Mouse (Mus musculus) midbrain, embryonic 11.5 days (tissue): ENCODE measurements around the gene Hspb8. TPM values are rescaled to one million over a fixed set of nuclear protein-coding genes. Genes with fewer than 3 reads are reported as not detected.
"Not testable (repeated sequence)": the region's sequence is repeated elsewhere in the genome, so short reads cannot be mapped to it uniquely, and the experiment has no call there.

Experiments used
- ATAC-seq: fragments of 200-750 bp; cut with Nextera tagmentation; 2 replicates; pipeline ENCODE4 v1.8.0; 2017; ENCODE audit warnings: moderate TSS enrichment, moderate library complexity; ENCODE audit not compliant: low FRiP score
- DNase-seq: peaks from one replicate; pipeline ENCODE4 v3.0.0; 2015; ENCODE audit warnings: low spot score; ENCODE audit errors: missing footprints
- H3K27ac ChIP-seq: fragments of 300-500 bp; sonication (generic); 2 replicates; pipeline ENCODE4 v1.5.1; 2014; ENCODE audit warnings: low read depth, low read length
- H3K27me3 ChIP-seq: fragments of 300-500 bp; sonication (generic); 2 replicates; pipeline ENCODE4 v1.6.1; 2014; ENCODE audit warnings: mild to moderate bottlenecking, low read length, moderate library complexity, mixed read lengths; ENCODE audit not compliant: control insufficient read depth, insufficient read depth
- H3K36me3 ChIP-seq: fragments of 300-500 bp; sonication (generic); 2 replicates; pipeline ENCODE4 v1.6.1; 2014; ENCODE audit warnings: mild to moderate bottlenecking, low read length, moderate library complexity, mixed read lengths; ENCODE audit not compliant: control insufficient read depth, insufficient read depth
- H3K4me1 ChIP-seq: fragments of 300-500 bp; sonication (generic); 2 replicates; pipeline ENCODE4 v1.6.1; 2014; ENCODE audit warnings: low read length; ENCODE audit not compliant: control insufficient read depth, insufficient read depth
- H3K4me2 ChIP-seq: fragments of 300-500 bp; sonication (generic); 2 replicates; pipeline ENCODE4 v1.6.1; 2014; ENCODE audit warnings: mild to moderate bottlenecking, moderate library complexity
- H3K4me3 ChIP-seq: fragments of 300-500 bp; sonication (generic); 2 replicates; pipeline ENCODE4 v1.5.1; 2014; ENCODE audit warnings: low read depth, low read length
- H3K9ac ChIP-seq: fragments of 300-500 bp; sonication (generic); 2 replicates; pipeline ENCODE4 v1.6.1; 2014; ENCODE audit warnings: low read length
- H3K9me3 ChIP-seq: fragments of 300-500 bp; sonication (generic); 2 replicates; pipeline ENCODE4 v1.6.1; 2016; ENCODE audit warnings: low read length; ENCODE audit not compliant: control insufficient read depth
- WGBS: fragments of 180-500 bp; shearing (Covaris S2); extraction: QIAGEN DNeasy Blood & Tissue Kit; methylation state at CpG from one replicate; pipeline ENCODE4 v1.1.7; 2014; 5-methylcytosine and 5-hydroxymethylcytosine counted together
- polyA plus RNA-seq: library from polyadenylated mRNA; unstranded; fragments of >200 nt; fragmentation: Nextera tagmentation; extraction: Ambion mirVana; gene quantifications from 2 replicates; pipeline ENCODE4 v1.2.1, GENCODE M21; 2014

The Hspb8 gene
- polyA plus RNA-seq, 1 experiment from 2014 or later = 6.1 TPM

- peaks cover 2% of the 10 kb centered on the region; the same call in 1 of the 2 replicates for H3K4me1 ChIP-seq
- no peak overlapping the region for H3K4me3 ChIP-seq
- H3K27me3 ChIP-seq = no peaks in the 10 kb centered on the region
- no peak overlapping the region for H3K4me2 ChIP-seq
- H3K9me3 ChIP-seq = no peaks in the 10 kb centered on the region
- 40% methylated on average over 4 of the region's 4 CpGs for WGBS
- DNase-seq (no peak), ATAC-seq (no peak)
- no peak overlapping the region for H3K27ac ChIP-seq
- no peak overlapping the region for H3K9ac ChIP-seq
- H3K36me3 ChIP-seq = no peaks in the 10 kb centered on the region
Measured at GRCm38 (mm10) chr5:116438328-116438727, 15.7 kb upstream of the Hspb8 start.

GRCm38 (mm10) chr5:116436117-116436516 lies 13.5 kb upstream of the Hspb8 start:
- Histone ChIP-seq H3K4me3 (no peak overlapping the region), H3K9ac (no peak overlapping the region), H3K9me3 (no peaks in the 10 kb centered on the region), H3K27me3 (no peaks in the 10 kb centered on the region), H3K27ac (no peak overlapping the region), H3K4me2 (no peak overlapping the region), H3K36me3 (no peaks in the 10 kb centered on the region), H3K4me1 (peaks cover 2% of the 10 kb centered on the region; the same call in 1 of the 2 replicates)
- DNase-seq = no peak
- no peak; the same call in 1 of the 2 replicates for ATAC-seq

DNA sequence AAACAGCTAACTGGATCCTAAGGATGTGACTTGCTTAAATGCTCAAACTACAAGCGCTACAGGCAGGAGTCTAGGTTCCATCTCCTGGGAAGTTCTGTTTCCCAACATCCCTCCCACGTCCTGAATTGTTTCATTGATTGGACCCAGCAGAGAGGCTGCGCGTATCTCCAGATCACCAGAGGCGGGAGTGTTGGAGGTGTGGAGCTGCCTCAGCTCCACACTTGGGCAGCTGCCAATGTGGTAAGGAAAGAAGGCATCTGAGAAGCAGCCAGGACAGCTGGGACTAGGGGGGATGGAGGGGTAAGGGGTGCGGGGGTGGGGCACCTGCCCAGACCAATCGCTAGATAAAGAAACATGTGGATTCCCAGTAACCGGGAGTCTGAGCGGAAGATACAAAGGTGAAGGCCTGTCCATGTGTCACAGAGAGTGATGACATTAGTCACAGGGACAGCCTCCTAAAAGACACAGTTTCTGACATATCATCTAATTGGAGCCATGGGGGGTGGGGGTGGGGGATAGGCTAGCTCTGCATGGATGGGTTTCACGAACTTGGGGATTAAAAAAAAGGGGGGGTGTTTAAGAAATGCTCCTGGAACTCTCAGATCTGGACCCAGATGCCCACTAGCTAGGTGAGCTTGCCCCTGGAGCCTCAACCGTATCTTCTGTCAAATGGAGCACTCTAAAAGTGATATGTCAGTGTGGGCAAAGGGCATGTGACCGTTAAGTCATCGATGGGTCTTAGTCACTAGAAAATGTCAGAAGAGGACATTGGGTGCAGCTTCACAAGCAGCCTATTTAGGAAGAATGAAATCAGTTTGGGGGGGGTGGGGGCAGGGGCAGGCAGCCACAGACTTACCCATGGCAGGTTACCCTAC lies 12.5 kb upstream of the Hspb8 start:
- Histone ChIP-seq H3K4me2 (no peak overlapping the region), H3K27me3 (no peaks in the 10 kb centered on the region), H3K27ac (no peak overlapping the region), H3K4me3 (no peak overlapping the region), H3K9ac (no peak overlapping the region), H3K9me3 (no peaks in the 10 kb centered on the region), H3K4me1 (peaks cover 2% of the 10 kb centered on the region; the same call in 1 of the 2 replicates), H3K36me3 (no peaks in the 10 kb centered on the region)
- ATAC-seq (no peak), DNase-seq (no peak)
- 71% methylated on average over 13 of the region's 13 CpGs for WGBS

DNA sequence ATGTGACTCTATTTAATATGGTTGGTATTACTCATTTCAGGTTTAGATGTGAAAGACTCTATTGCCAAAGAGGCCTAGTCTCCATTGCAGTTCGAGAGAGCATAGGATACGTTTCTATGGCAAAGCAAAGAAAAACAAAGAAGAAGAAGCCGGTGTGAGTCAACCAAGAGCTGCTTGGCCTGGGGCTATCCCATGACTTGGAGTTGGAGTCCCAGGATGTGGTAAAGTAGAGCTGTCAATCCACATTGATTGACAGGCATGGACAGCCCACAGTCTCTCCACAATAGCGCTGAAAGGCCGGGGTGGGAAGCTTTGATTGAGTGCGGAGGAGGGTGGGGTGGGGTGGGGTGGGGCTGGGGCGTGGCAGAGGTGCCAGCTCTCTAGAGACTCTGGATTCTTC lies 10.2 kb upstream of the Hspb8 start:
- no peak for DNase-seq
- ATAC-seq = no peak
- no peak overlapping the region for H3K9ac ChIP-seq
- no peak overlapping the region for H3K4me2 ChIP-seq
- H3K36me3 ChIP-seq = no peaks in the 10 kb centered on the region
- H3K4me3 ChIP-seq = no peak overlapping the region
- WGBS = 54% methylated on average over 7 of the region's 7 CpGs
- no peaks in the 10 kb centered on the region for H3K27me3 ChIP-seq
- no peaks in the 10 kb centered on the region for H3K4me1 ChIP-seq
- no peak overlapping the region for H3K27ac ChIP-seq
- H3K9me3 ChIP-seq = no peaks in the 10 kb centered on the region

DNA sequence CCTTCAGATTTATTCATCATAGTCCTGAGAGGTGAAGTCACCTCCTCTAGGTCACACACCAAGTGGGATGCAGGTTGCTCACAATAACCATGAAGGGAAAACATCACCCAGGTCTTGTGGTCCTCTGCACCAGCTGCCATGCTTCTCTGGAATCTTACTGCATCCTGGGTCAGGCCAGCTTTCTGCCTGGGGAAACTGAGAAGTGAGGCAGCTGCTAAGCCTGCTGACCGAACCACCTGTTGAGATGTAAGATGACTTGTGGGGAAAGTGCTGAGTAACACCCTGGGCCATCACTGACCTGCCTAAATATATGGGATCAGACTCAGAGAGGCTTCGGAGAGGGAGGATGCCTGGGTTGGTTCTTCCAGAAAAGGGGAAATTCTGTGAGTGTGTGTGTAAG lies 4.0 kb upstream of the Hspb8 start:
- no peaks in the 10 kb centered on the region for H3K36me3 ChIP-seq
- peaks cover 12% of the 10 kb centered on the region for H3K4me1 ChIP-seq
- no peak for DNase-seq
- no peak overlapping the region for H3K27ac ChIP-seq
- WGBS = 83% methylated on average over 2 of the region's 2 CpGs
- H3K9me3 ChIP-seq = no peaks in the 10 kb centered on the region
- no peak overlapping the region for H3K4me2 ChIP-seq
- no peak overlapping the region for H3K9ac ChIP-seq
- ATAC-seq = no peak
- no peaks in the 10 kb centered on the region for H3K27me3 ChIP-seq
- H3K4me3 ChIP-seq = no peak overlapping the region

- not testable (repeated sequence) for H3K36me3 ChIP-seq, H3K4me2 ChIP-seq, H3K27ac ChIP-seq, H3K9ac ChIP-seq, H3K9me3 ChIP-seq, H3K27me3 ChIP-seq, H3K4me3 ChIP-seq, ATAC-seq, DNase-seq
- 83% methylated on average over 3 of the region's 3 CpGs for WGBS
- peaks cover 15% of the 10 kb centered on the region for H3K4me1 ChIP-seq
Measured at GRCm38 (mm10) chr5:116425709-116426108, 3.0 kb upstream of the Hspb8 start.

DNA sequence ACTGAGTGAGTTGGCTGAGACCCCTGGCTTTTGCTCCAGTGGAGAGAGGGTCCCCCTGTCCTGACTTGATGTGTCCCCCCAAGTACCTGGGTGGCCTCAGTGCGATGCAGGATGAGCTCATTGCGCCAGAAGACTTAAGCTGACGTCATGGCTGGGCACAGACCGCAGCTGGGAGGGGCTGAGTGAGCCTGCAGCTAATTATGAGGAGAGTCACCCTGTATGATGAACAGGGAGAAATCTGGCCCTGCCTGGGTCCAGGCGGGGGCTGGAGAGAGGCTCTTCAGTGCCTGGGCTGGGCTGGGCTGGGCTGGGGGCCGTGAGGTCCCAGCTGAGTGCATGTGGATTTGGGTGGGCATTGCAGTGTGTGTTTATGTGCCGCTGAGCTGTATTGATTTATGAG lies 2.6 kb upstream of the Hspb8 start:
- Histone ChIP-seq H3K9ac (no peak overlapping the region), H3K4me1 (peaks cover 19% of the 10 kb centered on the region), H3K36me3 (no peaks in the 10 kb centered on the region), H3K27me3 (no peaks in the 10 kb centered on the region), H3K4me2 (no peak overlapping the region), H3K4me3 (no peak overlapping the region), H3K9me3 (no peaks in the 10 kb centered on the region), H3K27ac (no peak overlapping the region)
- ATAC-seq (no peak), DNase-seq (no peak)
- 68% methylated on average over 7 of the region's 7 CpGs for WGBS

DNA sequence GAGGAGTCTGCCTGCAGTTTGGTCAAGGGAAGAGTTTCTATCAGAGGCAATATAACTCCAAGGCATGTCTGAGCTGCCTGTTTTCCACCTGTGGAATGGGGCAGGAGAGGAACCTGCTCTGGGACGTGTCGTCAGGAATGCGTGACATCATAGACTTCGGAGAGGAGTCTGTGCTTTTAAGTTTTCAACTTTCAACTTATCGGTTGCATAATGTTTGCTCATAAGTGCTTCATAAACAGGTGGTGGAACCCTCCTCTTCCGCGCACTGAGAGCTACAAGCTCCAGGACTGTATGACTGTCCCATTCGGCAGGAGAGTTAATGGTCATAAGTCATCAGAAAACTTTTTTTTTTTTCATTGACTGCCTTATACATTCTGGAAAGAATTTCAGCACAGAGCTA lies 1.1 kb upstream of the Hspb8 start:
- Histone ChIP-seq H3K4me1 (peaks cover 19% of the 10 kb centered on the region), H3K27ac (no peak overlapping the region), H3K9me3 (no peaks in the 10 kb centered on the region), H3K27me3 (no peaks in the 10 kb centered on the region), H3K36me3 (no peaks in the 10 kb centered on the region), H3K4me2 (no peak overlapping the region), H3K9ac (no peak overlapping the region), H3K4me3 (no peak overlapping the region)
- ATAC-seq = no peak
- 89% methylated on average over 8 of the region's 8 CpGs for WGBS
- DNase-seq = no peak

GRCm38 (mm10) chr5:116421791-116422481 lies 728 bp downstream of the Hspb8 start:
- Histone ChIP-seq H3K27me3 (no peaks in the 10 kb centered on the region), H3K36me3 (no peaks in the 10 kb centered on the region), H3K9me3 (no peaks in the 10 kb centered on the region), H3K9ac (no peak overlapping the region; the same call in 1 of the 2 replicates), H3K4me2 (peak overlapping the region; percentile 44), H3K27ac (no peak overlapping the region), H3K4me1 (peaks cover 19% of the 10 kb centered on the region), H3K4me3 (no peak overlapping the region)
- ATAC-seq (no peak), DNase-seq (no peak)
- WGBS = 54% methylated on average over 22 of the region's 22 CpGs
